Mouse (Mus musculus) olfactory bulb, adult 2 months (tissue): ENCODE data around the gene Olfr391-ps.

ENCODE experiments used
- CTCF ChIP-seq: fragments of 200-500 bp; IDR thresholded peaks from 2 replicates; pipeline ENCODE4 v1.5.1; 2012; ENCODE audit warnings: low read depth, mild to moderate bottlenecking, low read length, moderate library complexity; ENCODE audit not compliant: insufficient read depth
- POLR2A ChIP-seq: fragments of 200-500 bp; IDR thresholded peaks from 2 replicates; pipeline ENCODE4 v1.6.1; 2012; ENCODE audit warnings: mild to moderate bottlenecking, low read depth, low read length, moderate library complexity; ENCODE audit not compliant: insufficient read depth

GRCm38 (mm10) chr11:73851354-73851753, 48.5 kb upstream of the Olfr391-ps start, which contains the start of gene Olfr393:
- no peak for TF ChIP-seq POLR2A
- no peak for TF ChIP-seq CTCF
